Mouse (Mus musculus) right cerebral cortex, postnatal 10 days (tissue): ENCODE results near the gene Tmem30a.

Experiments used
- DNase-seq, 2 experiments: peaks; one replicate each; pipeline ENCODE4 v3.0.0; 2021; ENCODE audit warnings: low spot score in 2 of 2

The Tmem30a gene

GRCm38 (mm10) chr9:79792841-79793835 lies at the start of gene Tmem30a:
Tmem30a (minus strand) TSS chr9:79793507.
- peak; percentile 97 to 98 for DNase-seq

GRCm38 (mm10) chr9:79842615-79843014 lies 49.3 kb upstream of the Tmem30a start:
- DNase-seq = no peak

GRCm38 (mm10) chr9:79842028-79842427 lies 48.7 kb upstream of the Tmem30a start:
- DNase-seq = no peak

DNA sequence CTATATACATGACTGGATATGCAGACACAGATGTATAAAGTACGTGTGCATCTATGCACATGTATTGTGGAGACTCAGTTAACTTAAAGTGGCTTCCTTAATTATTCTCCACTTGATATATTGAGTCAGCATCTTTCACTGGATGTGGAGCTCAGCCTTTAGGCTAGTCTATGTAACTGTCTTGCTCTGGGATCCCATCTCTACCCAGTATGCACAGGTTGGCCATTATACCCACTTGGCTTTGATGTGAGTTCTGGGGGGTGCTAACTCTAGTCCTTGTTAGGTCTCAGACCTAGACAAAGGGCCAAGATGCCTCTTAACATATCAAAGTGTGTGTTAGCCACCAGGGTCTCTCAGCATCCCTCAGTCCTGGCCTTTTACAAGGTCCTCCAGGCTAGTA lies 38.0 kb upstream of the Tmem30a start:
- DNase-seq = no peak

GRCm38 (mm10) chr9:79830874-79831273 lies 37.6 kb upstream of the Tmem30a start:
- no peak for DNase-seq

GRCm38 (mm10) chr9:79829842-79830800 lies 36.8 kb upstream of the Tmem30a start:
- DNase-seq = no peak

DNA sequence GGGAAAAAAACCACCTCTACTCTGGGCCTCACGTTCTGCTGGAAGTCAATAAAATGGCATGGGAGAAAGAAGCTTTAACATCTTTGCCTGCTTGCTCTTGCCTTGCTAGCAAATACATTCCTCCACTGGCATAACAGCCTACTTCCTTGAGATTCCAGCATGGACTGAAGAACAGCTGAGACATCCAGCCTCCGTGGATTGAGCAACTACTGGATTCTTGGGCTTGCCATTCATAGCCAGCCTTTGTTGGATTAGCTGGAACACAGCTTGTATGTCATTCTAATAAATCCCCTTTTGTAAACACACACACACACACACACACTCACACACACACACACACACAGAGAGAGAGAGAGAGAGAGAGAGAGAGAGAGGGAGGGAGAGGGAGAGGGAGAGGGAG lies 33.8 kb upstream of the Tmem30a start:
- DNase-seq = no peak

GRCm38 (mm10) chr9:79825526-79825925 lies 32.2 kb upstream of the Tmem30a start:
- no peak for DNase-seq

DNA sequence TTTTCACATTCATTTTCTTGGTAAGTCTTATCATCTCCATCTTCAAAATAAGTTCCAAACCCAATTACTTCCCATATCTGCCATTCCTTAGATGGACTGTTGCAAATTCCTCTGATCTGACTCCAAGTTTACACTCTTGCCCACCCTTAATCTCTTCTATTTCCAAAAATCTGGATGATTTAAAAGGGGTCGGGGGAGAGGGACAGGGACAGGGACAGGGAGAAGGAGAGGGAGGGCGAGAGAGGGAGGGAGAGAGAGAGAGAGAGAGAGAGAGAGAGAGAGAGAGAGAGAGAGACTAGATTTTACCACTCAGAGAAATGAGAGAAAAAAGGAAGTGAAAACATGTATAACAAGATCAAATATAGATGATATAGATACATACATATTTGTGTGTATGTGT lies 30.5 kb upstream of the Tmem30a start:
- DNase-seq = no peak

GRCm38 (mm10) chr9:79823438-79823837 lies 30.1 kb upstream of the Tmem30a start:
- DNase-seq = no peak

DNA sequence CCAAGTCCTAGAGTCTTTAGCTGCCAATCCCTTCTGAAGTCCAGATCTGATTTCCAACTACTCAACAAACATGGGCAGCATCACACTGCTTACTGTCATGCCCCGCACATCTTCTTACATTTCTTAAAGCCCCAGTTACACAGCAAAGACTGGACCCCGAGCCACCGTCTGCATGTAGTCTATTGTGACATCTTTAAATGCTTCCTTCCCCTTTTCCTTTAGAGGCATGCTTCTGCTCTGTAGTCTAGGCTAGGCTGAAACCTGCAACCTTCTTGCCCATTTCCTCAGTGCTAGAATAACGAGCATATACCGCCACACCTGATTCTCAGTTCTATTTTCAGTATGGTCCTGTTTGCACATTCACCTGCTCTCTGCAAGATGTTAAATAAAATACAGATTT lies 23.2 kb upstream of the Tmem30a start:
- DNase-seq = no peak

- DNase-seq = no peak
Measured at GRCm38 (mm10) chr9:79816013-79816412, 22.7 kb upstream of the Tmem30a start.

DNA sequence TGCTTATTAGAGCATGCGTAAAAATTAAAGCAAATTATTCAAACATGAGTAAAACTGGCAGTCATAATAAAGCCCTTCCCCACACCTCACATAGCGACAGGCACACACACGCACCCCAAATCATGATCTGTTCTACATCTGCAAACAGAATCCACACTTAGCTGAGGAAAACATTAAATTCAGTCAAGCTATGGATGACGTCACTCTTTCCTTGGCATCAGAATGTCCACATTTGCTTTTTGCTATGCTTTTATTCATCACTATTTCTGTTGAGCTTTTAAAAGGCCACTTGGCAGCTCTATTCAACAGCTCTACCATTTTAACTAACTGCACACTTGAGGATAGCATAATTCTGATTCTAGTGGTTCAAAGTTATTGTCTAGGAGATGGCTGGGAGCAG lies 21.3 kb upstream of the Tmem30a start:
- no peak for DNase-seq

GRCm38 (mm10) chr9:79810969-79811902 lies 17.9 kb upstream of the Tmem30a start:
- no peak for DNase-seq

DNA sequence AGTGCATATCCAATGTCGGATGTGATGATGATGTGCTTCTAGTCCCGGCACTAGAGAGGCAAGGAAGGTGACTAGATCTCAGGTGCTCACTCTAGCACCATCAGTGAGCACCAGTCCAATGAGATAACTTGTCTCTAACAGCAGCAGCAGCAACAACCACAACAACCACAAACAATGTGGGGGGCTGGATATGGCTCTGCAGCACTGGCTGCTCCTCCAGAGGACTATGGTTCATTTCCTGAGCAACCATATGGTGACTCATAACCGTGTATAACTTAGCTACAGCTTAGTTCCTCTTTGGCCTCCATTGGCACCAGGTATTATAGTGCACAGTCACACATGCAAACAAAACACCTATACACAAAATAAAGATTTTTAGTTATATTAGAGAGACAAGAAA lies 17.2 kb upstream of the Tmem30a start:
- no peak for DNase-seq

GRCm38 (mm10) chr9:79809411-79809810 lies 16.1 kb upstream of the Tmem30a start:
- DNase-seq = no peak

- DNase-seq = no peak
Measured at GRCm38 (mm10) chr9:79807178-79807577, 13.9 kb upstream of the Tmem30a start.

- no peak for DNase-seq
Measured at GRCm38 (mm10) chr9:79806317-79807075, 13.2 kb upstream of the Tmem30a start.

GRCm38 (mm10) chr9:79805426-79805825 lies 12.1 kb upstream of the Tmem30a start:
- DNase-seq = no peak

DNA sequence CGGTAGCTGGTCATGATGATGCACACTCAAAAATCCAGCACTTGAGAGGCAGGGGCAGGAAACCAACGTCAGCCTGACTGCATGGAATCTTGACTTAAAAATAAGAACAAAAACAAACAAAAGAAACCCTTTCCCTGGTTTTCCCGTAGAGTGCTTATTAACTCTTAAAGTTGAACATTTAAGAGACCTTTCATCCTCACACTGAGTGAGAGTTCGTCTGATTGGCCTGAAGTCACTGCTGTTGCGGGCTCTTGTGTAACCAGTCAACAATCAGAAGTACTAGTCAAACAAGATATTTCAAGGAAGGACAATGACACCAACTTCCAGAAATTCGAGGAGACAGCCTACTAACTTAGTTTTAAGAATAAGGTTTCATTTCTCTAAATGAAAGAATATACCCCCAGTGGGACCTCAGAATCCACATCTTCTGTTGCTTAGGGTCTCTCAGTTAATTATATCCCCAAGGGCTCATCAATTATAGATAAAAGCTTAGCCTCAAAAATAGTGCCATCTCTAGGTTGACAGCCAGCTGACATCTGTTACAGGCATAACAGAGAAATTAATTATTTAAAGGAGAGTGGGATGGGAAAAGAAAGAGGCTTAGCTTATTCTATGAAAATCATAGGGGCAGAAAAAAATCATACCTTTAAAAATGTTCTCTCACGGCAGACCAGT lies 3.3 kb upstream of the Tmem30a start:
- no peak for DNase-seq
